Mouse (Mus musculus): Measurements from ENCODE around the gene Tcp10b.
"Not testable (repeated sequence)": the region's sequence is repeated elsewhere in the genome, so short reads cannot be mapped to it uniquely, and the experiment has no call there.

- not testable (repeated sequence) for TF ChIP-seq POLR2AphosphoS5 (IDR thresholded peaks at IDR 0.05; ENCODE audit: insufficient replicate concordance, low read depth, low read length); GATA1 (IDR thresholded peaks at IDR 0.05; ENCODE audit: borderline replicate concordance, low read length); CTCF (IDR thresholded peaks at IDR 0.05; ENCODE audit: low read depth, low read length)
These were observed 2.0 kb downstream of the Tcp10b start for GRCm38 (mm10) chr17:13062882-13063281.
